Mouse (Mus musculus): ENCODE measurements around the gene Phgdh. TPM values are rescaled to one million over a fixed set of nuclear protein-coding genes. Genes with fewer than 3 reads are reported as not detected.

The Phgdh gene
- polyA plus RNA-seq, 1 experiment, result 445 TPM

GRCm38 (mm10) chr3:98299391-98300100 lies 40.2 kb downstream of the Phgdh start:
- DNase-seq (ENCODE audit: low read depth), result no peak

DNA sequence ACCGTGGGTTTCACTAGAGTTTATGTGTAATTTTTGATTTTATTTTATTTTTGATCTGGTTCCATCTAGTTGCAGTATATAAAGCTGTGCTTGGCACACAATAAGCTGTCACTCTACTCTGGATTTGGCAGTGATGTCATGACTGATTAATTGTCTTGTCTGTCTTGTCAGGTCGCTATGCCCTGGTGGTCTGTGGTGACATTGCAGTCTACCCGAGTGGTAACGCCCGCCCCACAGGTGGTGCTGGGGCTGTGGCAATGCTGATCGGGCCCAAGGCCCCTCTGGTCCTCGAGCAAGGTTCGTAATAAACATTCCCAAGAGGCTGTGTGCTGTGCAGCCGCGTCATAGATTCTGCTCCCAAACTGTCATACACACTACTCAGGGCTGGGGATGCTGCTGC lies 43.8 kb downstream of the Phgdh start:
- no peak for DNase-seq (ENCODE audit: low read depth)

- no peak for DNase-seq (ENCODE audit: low read depth)
Measured at GRCm38 (mm10) chr3:98291044-98291443, 48.7 kb downstream of the Phgdh start.

DNA sequence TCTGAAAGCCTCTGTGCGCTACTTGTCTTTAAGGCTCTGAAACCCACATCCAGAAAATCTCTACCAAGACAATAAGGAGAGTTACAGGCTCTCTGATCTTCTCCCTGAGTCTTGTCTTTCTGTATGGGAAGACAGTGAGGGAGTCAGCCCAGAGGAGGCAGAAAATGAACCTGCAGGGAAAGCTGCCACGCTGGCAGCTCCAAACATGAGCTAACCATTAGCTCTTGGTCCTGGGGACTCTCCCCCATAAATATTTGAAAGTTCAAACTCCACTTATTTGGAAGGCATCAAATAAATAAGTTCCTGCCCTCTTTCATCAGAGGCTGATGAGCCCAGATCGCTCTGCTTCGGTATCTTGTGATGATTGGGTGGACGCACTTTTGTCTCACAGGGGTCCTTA lies 56.6 kb downstream of the Phgdh start:
- DNase-seq (ENCODE audit: low read depth), result no peak

DNA sequence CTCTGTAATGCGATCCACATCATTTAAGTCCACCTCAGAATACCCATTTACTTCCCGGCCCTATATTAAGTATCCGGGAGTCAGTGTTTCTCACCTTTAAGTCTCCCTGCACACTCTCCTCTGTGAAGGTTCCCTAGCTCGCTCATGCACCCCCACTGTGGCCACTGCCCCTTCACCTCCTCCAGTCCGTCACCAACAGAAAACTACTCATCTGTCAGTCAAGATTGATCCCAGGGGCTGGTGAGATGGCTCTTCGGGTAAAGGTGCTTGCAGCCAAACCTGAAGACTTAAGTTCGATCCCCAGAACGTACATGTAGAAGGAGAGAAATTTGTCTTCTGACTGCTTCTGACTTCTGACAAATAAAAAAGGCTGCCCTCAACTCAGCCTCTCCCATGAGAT lies 57.4 kb downstream of the Phgdh start:
- DNase-seq (ENCODE audit: low read depth), result no peak

DNA sequence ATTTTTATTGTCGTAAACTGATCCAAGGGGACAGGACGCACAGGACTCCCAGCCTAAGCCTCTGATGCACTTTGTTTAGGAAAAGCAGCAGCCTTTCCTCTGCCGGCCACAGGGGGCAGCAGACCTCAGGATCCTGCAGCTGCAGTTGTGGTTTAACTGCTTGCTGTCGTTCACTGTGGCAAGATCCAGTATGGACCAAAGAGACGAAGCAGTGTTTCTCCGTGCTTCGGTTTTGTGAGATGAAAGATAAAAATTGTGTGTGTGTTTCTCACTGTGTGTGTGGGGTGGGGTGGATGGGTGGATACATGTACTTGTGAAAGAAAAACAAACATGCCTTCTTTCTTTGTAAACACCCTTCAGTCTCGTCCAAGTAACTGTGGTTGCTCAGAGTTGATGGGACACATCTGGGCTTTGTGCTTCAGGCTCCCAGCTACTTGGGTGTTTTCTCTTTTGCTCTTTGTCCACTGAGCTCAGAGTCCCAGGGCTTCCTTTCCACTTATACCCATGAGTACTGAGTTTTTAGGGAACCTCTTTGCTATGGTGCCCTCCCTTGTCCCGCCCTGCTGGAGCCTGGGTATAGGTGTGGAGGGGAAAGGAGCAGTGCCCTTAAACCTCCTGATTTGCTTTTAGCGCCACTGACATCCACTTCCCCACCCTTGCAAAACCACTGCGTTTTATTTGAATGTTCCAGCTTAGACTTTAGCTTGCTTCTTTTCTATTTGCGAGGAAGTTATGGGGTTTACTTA lies 58.7 kb downstream of the Phgdh start:
- no peak for DNase-seq (ENCODE audit: low read depth)

GRCm38 (mm10) chr3:98280204-98280932 lies 59.4 kb downstream of the Phgdh start, which contains the start of gene Hmgcs2:
Gene Hmgcs2, plus strand, starts transcription at chr3:98280435.
- DNase-seq (ENCODE audit: low read depth), result no peak

DNA sequence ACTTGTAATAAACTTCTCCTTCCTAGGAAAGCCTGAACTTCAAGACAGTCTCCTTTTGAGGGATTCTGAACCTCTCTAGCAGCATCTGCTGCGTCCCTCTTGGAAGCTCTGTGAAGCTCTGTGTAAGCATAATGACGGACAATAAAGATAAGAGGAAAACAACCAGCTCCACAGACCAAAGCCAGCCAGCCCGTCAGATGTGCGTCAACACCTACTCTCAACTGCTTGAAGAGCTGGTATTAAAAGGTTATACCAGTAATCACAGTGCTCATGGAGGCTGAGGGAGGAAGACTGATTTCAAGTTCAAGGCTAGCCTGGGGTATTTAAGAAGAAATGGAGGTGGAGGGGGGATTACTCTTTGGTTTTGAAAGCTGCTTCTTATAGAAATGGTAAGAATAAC lies 60.1 kb downstream of the Phgdh start:
- no peak for DNase-seq (ENCODE audit: low read depth)

GRCm38 (mm10) chr3:98273623-98274398 lies 66.0 kb downstream of the Phgdh start:
- DNase-seq (ENCODE audit: low read depth), result no peak

DNA sequence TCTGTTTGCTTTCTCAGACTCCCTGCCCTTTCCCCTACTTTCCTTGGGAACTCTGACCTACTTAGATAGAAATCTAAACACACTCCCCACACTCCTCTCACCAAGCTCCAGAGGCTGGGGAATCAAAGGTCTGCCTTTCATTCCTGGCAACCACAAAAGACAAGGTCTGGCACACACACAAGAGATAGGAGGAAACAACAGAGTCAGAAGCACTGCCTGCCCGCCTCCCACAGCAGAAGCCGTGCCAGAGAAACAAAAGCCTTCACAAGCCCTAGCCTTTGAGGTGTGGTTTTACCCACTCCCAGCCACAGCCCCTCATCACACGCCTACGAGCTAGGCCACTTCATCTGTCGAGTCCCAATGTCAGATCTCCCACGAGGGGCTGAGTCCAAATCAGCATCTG lies 72.5 kb downstream of the Phgdh start:
- no peak for DNase-seq (ENCODE audit: low read depth)

Other genes with a start within 250 kb of the Phgdh start
- gene Adam30, start 179.4 kb downstream of the Phgdh start, polyA plus RNA-seq (2012; rRNA removed), result 0.19 and 0.23 TPM in 2 replicates
- 0.13 TPM in 1 of 2 replicates, not detected in the other for gene Reg4, start 117.8 kb downstream of the Phgdh start, polyA plus RNA-seq (2012; rRNA removed)
- 22.3 and 25.9 TPM in 2 replicates for gene Hmgcs2, start 59.6 kb downstream of the Phgdh start, polyA plus RNA-seq (2012; rRNA removed)
- 13.0 and 18.2 TPM in 2 replicates for gene Zfp697, start 42.5 kb upstream of the Phgdh start, polyA plus RNA-seq (2012; rRNA removed)
- not detected in 2 replicates for gene Gm4450, start 117.1 kb upstream of the Phgdh start, polyA plus RNA-seq (2012; rRNA removed)
- not detected in 2 replicates for gene Hsd3b4, start 170.5 kb upstream of the Phgdh start, polyA plus RNA-seq (2012; rRNA removed)
- not detected in 2 replicates for gene Gm10681, start 248.8 kb upstream of the Phgdh start, polyA plus RNA-seq (2012; rRNA removed)

All from gonadal fat pad, adult 2 months (tissue).